Mouse (Mus musculus): Measurements from ENCODE around the gene Abcc2. TPM values are rescaled to one million over a fixed set of nuclear protein-coding genes. Genes with fewer than 3 reads are reported as not detected.

Abcc2 gene
- polyA plus RNA-seq, 1 experiment from 2014 or later, result 0.04 TPM

GRCm38 (mm10) chr19:43874351-43874750, 92.4 kb downstream of the Abcc2 start:
- Histone ChIP-seq H3K36me3 (peaks cover 53% of the 10 kb centered on the region), H3K27me3 (no peaks in the 10 kb centered on the region), H3K4me1 (peaks cover 40% of the 10 kb centered on the region), H3K9me3 (no peaks in the 10 kb centered on the region), H3K4me3 (no peak overlapping the region), H3K9ac (no peak overlapping the region), H3K4me2 (no peak overlapping the region), H3K27ac (no peak overlapping the region)
- WGBS, result 88% methylated on average over 11 of the region's 11 CpGs
- no peak for ATAC-seq (ENCODE audit: borderline replicate concordance, extremely low read depth, low FRiP score, low TSS enrichment)

GRCm38 (mm10) chr19:43875996-43876395, 94.0 kb downstream of the Abcc2 start:
- no peaks in the 10 kb centered on the region for H3K9me3 ChIP-seq
- 4% methylated on average over 2 of the region's 2 CpGs for WGBS
- peak overlapping the region; percentile 31 for H3K4me2 ChIP-seq
- ATAC-seq (ENCODE audit: borderline replicate concordance, extremely low read depth, low FRiP score, low TSS enrichment), result no peak
- H3K27ac ChIP-seq, result peak overlapping the region; percentile 68
- H3K9ac ChIP-seq, result no peak overlapping the region
- no peaks in the 10 kb centered on the region for H3K27me3 ChIP-seq
- H3K36me3 ChIP-seq, result peaks cover 37% of the 10 kb centered on the region
- H3K4me1 ChIP-seq, result peaks cover 54% of the 10 kb centered on the region
- H3K4me3 ChIP-seq, result no peak overlapping the region

GRCm38 (mm10) chr19:43877364-43877763, 95.4 kb downstream of the Abcc2 start:
- no peak overlapping the region for H3K27ac ChIP-seq
- no peak for ATAC-seq (ENCODE audit: borderline replicate concordance, extremely low read depth, low FRiP score, low TSS enrichment)
- 72% methylated on average over 8 of the region's 8 CpGs for WGBS

GRCm38 (mm10) chr19:43878111-43879092, 96.4 kb downstream of the Abcc2 start:
- peak overlapping the region; percentile 97 for H3K27ac ChIP-seq
- H3K4me2 ChIP-seq, result peak overlapping the region; percentile 74
- H3K4me1 ChIP-seq, result peaks cover 63% of the 10 kb centered on the region
- peaks cover 13% of the 10 kb centered on the region for H3K36me3 ChIP-seq
- H3K27me3 ChIP-seq, result no peaks in the 10 kb centered on the region
- peak overlapping the region; percentile 90 for H3K9ac ChIP-seq
- peak overlapping the region; percentile 92 for H3K4me3 ChIP-seq
- no peaks in the 10 kb centered on the region for H3K9me3 ChIP-seq
- ATAC-seq (ENCODE audit: borderline replicate concordance, extremely low read depth, low FRiP score, low TSS enrichment), result no peak
- whole genome bisulfite sequencing, result 5% methylated on average over 17 of the region's 17 CpGs

More at GRCm38 (mm10) chr19:43877364-43877763, 95.4 kb downstream of the Abcc2 start:
- Histone ChIP-seq H3K4me1 (peaks cover 55% of the 10 kb centered on the region), H3K9ac (no peak overlapping the region), H3K4me2 (0 out of 2 replicates have a peak overlapping the region, but pooled peaks have one; percentile 74), H3K9me3 (no peaks in the 10 kb centered on the region), H3K36me3 (peaks cover 24% of the 10 kb centered on the region), H3K4me3 (no peak overlapping the region), H3K27me3 (no peaks in the 10 kb centered on the region)

- peak overlapping the region; percentile 74 for H3K4me2 ChIP-seq
- no peaks in the 10 kb centered on the region for H3K27me3 ChIP-seq
- 1% methylated on average over 41 of the region's 41 CpGs for WGBS
- ATAC-seq (ENCODE audit: borderline replicate concordance, extremely low read depth, low FRiP score, low TSS enrichment), result peak; percentile 88
- H3K4me1 ChIP-seq, result peaks cover 75% of the 10 kb centered on the region
- peak overlapping the region; percentile 97 for H3K27ac ChIP-seq
- H3K9ac ChIP-seq, result peak overlapping the region; percentile 90
- H3K36me3 ChIP-seq, result peaks cover 2% of the 10 kb centered on the region; the same call in 1 of the 2 replicates
- no peaks in the 10 kb centered on the region for H3K9me3 ChIP-seq
- H3K4me3 ChIP-seq, result peak overlapping the region; percentile 92
These were observed 97.6 kb downstream of the Abcc2 start for GRCm38 (mm10) chr19:43879401-43880212.

- H3K4me1 ChIP-seq, result peaks cover 76% of the 10 kb centered on the region
- H3K4me3 ChIP-seq, result no peak overlapping the region
- no peaks in the 10 kb centered on the region for H3K27me3 ChIP-seq
- H3K36me3 ChIP-seq, result no peaks in the 10 kb centered on the region
- 7% methylated on average over 3 of the region's 3 CpGs for WGBS
- H3K9ac ChIP-seq, result no peak overlapping the region
- ATAC-seq (ENCODE audit: borderline replicate concordance, extremely low read depth, low FRiP score, low TSS enrichment), result no peak
- H3K4me2 ChIP-seq, result peak overlapping the region; percentile 74; the same call in 1 of the 2 replicates
- no peaks in the 10 kb centered on the region for H3K9me3 ChIP-seq
- 0 out of 2 replicates have a peak overlapping the region, but pooled peaks have one; percentile 97 for H3K27ac ChIP-seq
These were observed 98.4 kb downstream of the Abcc2 start for GRCm38 (mm10) chr19:43880420-43880819.

- Histone ChIP-seq H3K9ac (no peak overlapping the region), H3K27me3 (no peaks in the 10 kb centered on the region), H3K4me3 (no peak overlapping the region), H3K9me3 (no peaks in the 10 kb centered on the region), H3K27ac (no peak overlapping the region), H3K4me2 (no peak overlapping the region), H3K36me3 (no peaks in the 10 kb centered on the region), H3K4me1 (peaks cover 76% of the 10 kb centered on the region)
- 84% methylated on average over 7 of the region's 7 CpGs for WGBS
- ATAC-seq (ENCODE audit: borderline replicate concordance, extremely low read depth, low FRiP score, low TSS enrichment), result no peak
These were observed 99.6 kb downstream of the Abcc2 start for GRCm38 (mm10) chr19:43881615-43882014.

GRCm38 (mm10) chr19:43882895-43883573, 101.0 kb downstream of the Abcc2 start:
- Histone ChIP-seq H3K27ac (peak overlapping the region; percentile 46), H3K36me3 (no peaks in the 10 kb centered on the region), H3K4me1 (peaks cover 68% of the 10 kb centered on the region), H3K9ac (peak overlapping the region; percentile 30; the same call in 1 of the 2 replicates), H3K4me2 (peak overlapping the region; percentile 35; the same call in 1 of the 2 replicates), H3K27me3 (no peaks in the 10 kb centered on the region), H3K9me3 (no peaks in the 10 kb centered on the region), H3K4me3 (no peak overlapping the region)
- WGBS, result 17% methylated on average over 18 of the region's 18 CpGs
- no peak for ATAC-seq (ENCODE audit: borderline replicate concordance, extremely low read depth, low FRiP score, low TSS enrichment)

- 49% methylated on average over 13 of the region's 13 CpGs for WGBS
- peak overlapping the region; percentile 23; the same call in 1 of the 2 replicates for H3K4me2 ChIP-seq
- no peaks in the 10 kb centered on the region for H3K27me3 ChIP-seq
These were observed 102.9 kb downstream of the Abcc2 start for GRCm38 (mm10) chr19:43884668-43885498.

GRCm38 (mm10) chr19:43886371-43887099, 104.5 kb downstream of the Abcc2 start:
- H3K4me2 ChIP-seq, result peak overlapping the region; percentile 1; the same call in 1 of the 2 replicates
- WGBS, result 53% methylated on average over 12 of the region's 12 CpGs
- H3K9me3 ChIP-seq, result no peaks in the 10 kb centered on the region
- no peak for ATAC-seq (ENCODE audit: borderline replicate concordance, extremely low read depth, low FRiP score, low TSS enrichment)
- no peak overlapping the region for H3K9ac ChIP-seq
- H3K27ac ChIP-seq, result no peak overlapping the region
- no peaks in the 10 kb centered on the region for H3K36me3 ChIP-seq
- H3K4me1 ChIP-seq, result peaks cover 49% of the 10 kb centered on the region
- H3K4me3 ChIP-seq, result no peak overlapping the region
- no peaks in the 10 kb centered on the region for H3K27me3 ChIP-seq

More at GRCm38 (mm10) chr19:43884668-43885498, 102.9 kb downstream of the Abcc2 start:
- H3K4me3 ChIP-seq, result no peak overlapping the region
- H3K36me3 ChIP-seq, result no peaks in the 10 kb centered on the region
- no peaks in the 10 kb centered on the region for H3K9me3 ChIP-seq
- ATAC-seq (ENCODE audit: borderline replicate concordance, extremely low read depth, low FRiP score, low TSS enrichment), result no peak
- H3K27ac ChIP-seq, result no peak overlapping the region
- H3K4me1 ChIP-seq, result peaks cover 61% of the 10 kb centered on the region
- no peak overlapping the region; the same call in 1 of the 2 replicates for H3K9ac ChIP-seq

All from lung, embryonic 15.5 days (tissue).